Mouse (Mus musculus) liver (tissue): Measurements from ENCODE around the gene Hoxa10.
A peak's percentile ranks its signal among the peaks of the same experiment; 100 is the strongest.

Experiments
- DNase-seq: peaks from one replicate; pipeline ENCODE4 v3.0.0-alpha.2; 2020; ENCODE audit warnings: mixed read lengths

The Hoxa10 gene

GRCm38 (mm10) chr6:52217459-52217768 is 23.2 kb downstream of the Hoxa10 start:
- peak; percentile 64 for DNase-seq

GRCm38 (mm10) chr6:52216691-52217458 is 23.8 kb downstream of the Hoxa10 start:
- peak; percentile 3 for DNase-seq

- peak; percentile 2 for DNase-seq
Measured at GRCm38 (mm10) chr6:52215771-52216535, 24.7 kb downstream of the Hoxa10 start.

GRCm38 (mm10) chr6:52215070-52215469 is 25.6 kb downstream of the Hoxa10 start:
- peak; percentile 1 for DNase-seq

GRCm38 (mm10) chr6:52214271-52214670 is 26.4 kb downstream of the Hoxa10 start:
- DNase-seq: peak; percentile 1

- DNase-seq: peak; percentile 1
Measured at GRCm38 (mm10) chr6:52213119-52213986, 27.3 kb downstream of the Hoxa10 start, which contains the start of the genes Hoxa3 and Gm28308. TSS of gene Hoxa3 (minus strand) at chr6:52213336. TSS of gene Gm28308 (minus strand) at chr6:52213339.

- DNase-seq: no peak
Measured at GRCm38 (mm10) chr6:52212556-52213118, 28.0 kb downstream of the Hoxa10 start.

- DNase-seq: no peak
Measured at GRCm38 (mm10) chr6:52211961-52212360, 28.7 kb downstream of the Hoxa10 start.

GRCm38 (mm10) chr6:52211170-52211935 is 29.3 kb downstream of the Hoxa10 start:
- peak; percentile 65 for DNase-seq

GRCm38 (mm10) chr6:52209685-52210046 is 31.0 kb downstream of the Hoxa10 start:
- DNase-seq: no peak

- DNase-seq: no peak
Measured at GRCm38 (mm10) chr6:52208868-52209684, 31.6 kb downstream of the Hoxa10 start.

GRCm38 (mm10) chr6:52208072-52208867 is 32.4 kb downstream of the Hoxa10 start, which contains the start of gene Hoxa6:
TSS of gene Hoxa6 (minus strand) at chr6:52208722.
- DNase-seq: no peak

- no peak for DNase-seq
Measured at GRCm38 (mm10) chr6:52207684-52207976, 33.0 kb downstream of the Hoxa10 start.

GRCm38 (mm10) chr6:52206882-52207683 is 33.6 kb downstream of the Hoxa10 start:
- no peak for DNase-seq

- DNase-seq: no peak
Measured at GRCm38 (mm10) chr6:52205638-52206621, 34.7 kb downstream of the Hoxa10 start.

- no peak for DNase-seq
Measured at GRCm38 (mm10) chr6:52205221-52205620, 35.4 kb downstream of the Hoxa10 start.

- peak; percentile 67 for DNase-seq
Measured at GRCm38 (mm10) chr6:52204050-52204752, 36.5 kb downstream of the Hoxa10 start, which contains the start of gene Hoxa5. TSS of gene Hoxa5 (minus strand) at chr6:52204587.
